Mouse (Mus musculus) thymus, postnatal 0 days (tissue): ENCODE measurements around the gene Galr3. TPM values are rescaled to one million over a fixed set of nuclear protein-coding genes. Genes with fewer than 3 reads are reported as not detected.

Experiments used
- microRNA-seq: library from miRNA; unstranded; fragments of <30 nt; microRNA quantifications from one replicate; pipeline ENCODE4, GENCODE M21; 2016; ENCODE audit warnings: borderline number of aligned reads
- polyA plus RNA-seq: library from polyadenylated mRNA; unstranded; fragments of >200 nt; fragmentation: Nextera tagmentation; extraction: Ambion mirVana; gene quantifications from 2 replicates; pipeline ENCODE4 v1.2.1, GENCODE M21; 2015

Gene Galr3
- polyA plus RNA-seq, 1 experiment from 2014 or later, result 0.21 TPM

Small RNAs within 50 kb of the gene (microRNA-seq; reads per million reads assigned to microRNA genes)
- 1.2 reads per million for gene Mir6956

Other genes with a start within 250 kb of the Galr3 start
- 2.6 and 2.8 TPM in 2 replicates for gene Card10, start 238.8 kb upstream of the Galr3 start, polyA plus RNA-seq
- gene Cdc42ep1, start 199.3 kb upstream of the Galr3 start, polyA plus RNA-seq, result 3.9 and 4.0 TPM in 2 replicates
- 3.3 and 5.1 TPM in 2 replicates for gene Lgals2, start 186.4 kb upstream of the Galr3 start, polyA plus RNA-seq
- 42.4 and 42.5 TPM in 2 replicates for gene Gga1, start 164.7 kb upstream of the Galr3 start, polyA plus RNA-seq
- 0.10 and 0.32 TPM in 2 replicates for gene Gm49510, start 142.2 kb upstream of the Galr3 start, polyA plus RNA-seq
- 27.7 and 39.1 TPM in 2 replicates for gene Sh3bp1, start 142.1 kb upstream of the Galr3 start, polyA plus RNA-seq
- 16.3 and 16.5 TPM in 2 replicates for gene Pdxp, start 128.0 kb upstream of the Galr3 start, polyA plus RNA-seq
- gene Lgals1, start 115.2 kb upstream of the Galr3 start, polyA plus RNA-seq, result 598 and 732 TPM in 2 replicates
- gene Nol12, start 107.0 kb upstream of the Galr3 start, polyA plus RNA-seq, result 59.3 and 59.9 TPM in 2 replicates
- gene Triobp, start 94.2 kb upstream of the Galr3 start, polyA plus RNA-seq, result 16.3 and 18.0 TPM in 2 replicates
- gene H1f0, start 13.4 kb upstream of the Galr3 start, polyA plus RNA-seq, result 303 and 311 TPM in 2 replicates
- 60.0 and 62.6 TPM in 2 replicates for gene Ankrd54, start 21.0 kb downstream of the Galr3 start, polyA plus RNA-seq
- 200 and 212 TPM in 2 replicates for gene Eif3l, start 33.3 kb downstream of the Galr3 start, polyA plus RNA-seq
- gene Micall1, start 67.0 kb downstream of the Galr3 start, polyA plus RNA-seq, result 3.3 and 4.6 TPM in 2 replicates
- gene Polr2f, start 99.1 kb downstream of the Galr3 start, polyA plus RNA-seq, result 284 and 300 TPM in 2 replicates
- 2.4 and 4.0 TPM in 2 replicates for gene 1700088E04Rik, start 99.4 kb downstream of the Galr3 start, polyA plus RNA-seq
- gene Sox10, start 123.4 kb downstream of the Galr3 start, polyA plus RNA-seq, result 0.08 and 0.26 TPM in 2 replicates
- gene Pick1, start 187.3 kb downstream of the Galr3 start, polyA plus RNA-seq, result 18.2 and 21.9 TPM in 2 replicates
- 0.07 and 0.35 TPM in 2 replicates for gene Gm49486, start 187.5 kb downstream of the Galr3 start, polyA plus RNA-seq
- gene Slc16a8, start 212.9 kb downstream of the Galr3 start, polyA plus RNA-seq, result not detected in 2 replicates
- 0.81 and 0.90 TPM in 2 replicates for gene Baiap2l2, start 243.7 kb downstream of the Galr3 start, polyA plus RNA-seq